Mouse (Mus musculus) embryonic fibroblast, embryonic 13.5 days (primary cell): ENCODE measurements around the gene Dcpp3.

Experiments
- CTCF ChIP-seq: IDR thresholded peaks from 2 replicates; pipeline ENCODE4 v1.5.1; 2011; ENCODE audit warnings: mild to moderate bottlenecking, control low read depth, low read length, moderate library complexity, borderline replicate concordance; ENCODE audit not compliant: insufficient read depth
- POLR2A ChIP-seq: IDR thresholded peaks from 2 replicates; pipeline ENCODE4 v1.6.1; 2011; ENCODE audit warnings: low read depth, mild to moderate bottlenecking, control low read depth, low read length, moderate library complexity

DNA sequence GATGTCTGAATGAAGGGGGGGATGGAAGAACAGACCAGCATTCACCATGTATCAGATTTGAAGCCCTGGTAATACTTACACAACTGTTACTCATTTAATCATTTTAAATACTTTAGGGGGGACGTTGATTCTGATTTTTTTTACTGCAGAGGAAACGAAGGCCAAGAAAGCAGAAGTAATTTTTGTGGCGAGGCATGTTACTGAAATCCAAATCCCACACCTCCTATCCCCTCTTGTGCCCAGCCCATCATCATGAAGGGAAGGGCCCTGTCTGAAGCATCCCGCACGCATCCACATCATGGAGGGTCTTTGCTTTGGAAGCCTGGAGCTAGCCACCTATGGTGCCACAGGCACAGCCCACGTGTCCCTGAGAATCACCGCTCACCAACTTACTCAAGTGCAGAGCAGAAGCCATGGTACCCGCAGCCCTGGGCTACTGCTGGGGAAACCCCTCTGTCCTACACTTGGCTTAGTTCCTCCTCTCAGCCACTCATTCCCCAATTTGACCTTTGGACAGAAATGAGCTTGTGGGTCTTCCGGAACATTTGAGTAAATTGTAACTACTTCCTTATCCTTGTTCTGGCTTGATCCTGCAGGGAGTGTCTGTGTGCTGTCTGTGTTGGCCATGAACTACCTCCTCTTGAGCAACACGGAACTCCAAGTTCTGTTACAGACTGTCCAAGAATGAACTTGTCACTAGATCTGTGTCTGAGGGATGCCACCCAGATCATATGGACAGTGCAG, 49.6 kb downstream of the Dcpp3 start:
- TF ChIP-seq CTCF = no peak
- no peak for TF ChIP-seq POLR2A
